Mouse (Mus musculus) neural tube, embryonic 14.5 days (tissue): ENCODE measurements around the gene Styk1. TPM values are rescaled to one million over a fixed set of nuclear protein-coding genes. Genes with fewer than 3 reads are reported as not detected.

ENCODE experiments used
- ATAC-seq: fragments of 200-750 bp; cut with Nextera tagmentation; 2 replicates; pipeline ENCODE4 v1.8.0; 2017; ENCODE audit warnings: low read depth, mild to moderate bottlenecking, moderate TSS enrichment, moderate library complexity
- H3K27ac ChIP-seq: fragments of 300-500 bp; sonication (generic); 2 replicates; pipeline ENCODE4 v1.5.1; 2014; ENCODE audit warnings: low read depth, mild to moderate bottlenecking, control low read depth, low read length, moderate library complexity, mixed read lengths
- H3K27me3 ChIP-seq: fragments of 300-500 bp; sonication (generic); 2 replicates; pipeline ENCODE4 v1.6.1; 2014; ENCODE audit warnings: low read length; ENCODE audit not compliant: control insufficient read depth, insufficient read depth
- H3K36me3 ChIP-seq: fragments of 300-500 bp; sonication (generic); 2 replicates; pipeline ENCODE4 v1.6.1; 2014; ENCODE audit warnings: low read length, mixed read lengths; ENCODE audit not compliant: control insufficient read depth, insufficient read depth
- H3K4me1 ChIP-seq: fragments of 300-500 bp; sonication (generic); 2 replicates; pipeline ENCODE4 v1.6.1; 2014; ENCODE audit warnings: low read length; ENCODE audit not compliant: control insufficient read depth, insufficient read depth
- H3K4me2 ChIP-seq: fragments of 300-500 bp; sonication (generic); 2 replicates; pipeline ENCODE4 v1.6.1; 2014; ENCODE audit warnings: mild to moderate bottlenecking, low read depth, low read length, control low read depth
- H3K4me3 ChIP-seq: fragments of 300-500 bp; sonication (generic); 2 replicates; pipeline ENCODE4 v1.5.1; 2014; ENCODE audit warnings: low read depth, low read length, control low read depth, mixed read lengths
- H3K9ac ChIP-seq: fragments of 300-500 bp; sonication (generic); replicated peaks from 2 replicates; pipeline ENCODE4 v1.6.1; 2014; ENCODE audit warnings: low read depth, mild to moderate bottlenecking, control low read depth, low read length, mixed read lengths
- H3K9me3 ChIP-seq: fragments of 300-500 bp; sonication (generic); 2 replicates; pipeline ENCODE4 v1.6.1; 2016; ENCODE audit warnings: low read length; ENCODE audit not compliant: control insufficient read depth
- WGBS: fragments of 180-500 bp; shearing (Covaris S2); extraction: QIAGEN DNeasy Blood & Tissue Kit; methylation state at CpG from one replicate; pipeline ENCODE4 v1.1.7; 2014; 5-methylcytosine and 5-hydroxymethylcytosine counted together
- polyA plus RNA-seq: library from polyadenylated mRNA; unstranded; fragments of >200 nt; fragmentation: Nextera tagmentation; extraction: Ambion mirVana; gene quantifications from 2 replicates; pipeline ENCODE4 v1.2.1, GENCODE M21; 2014

Styk1 gene
- polyA plus RNA-seq, 1 experiment from 2014 or later = 2.2 TPM

- H3K4me2 ChIP-seq = no peak overlapping the region
- no peaks in the 10 kb centered on the region for H3K9me3 ChIP-seq
- no peak overlapping the region for H3K27ac ChIP-seq
- H3K36me3 ChIP-seq = no peaks in the 10 kb centered on the region
- WGBS = 92% methylated on average over 4 of the region's 4 CpGs
- no peaks in the 10 kb centered on the region for H3K4me1 ChIP-seq
- no peak for ATAC-seq
- no peak overlapping the region for H3K4me3 ChIP-seq
- H3K27me3 ChIP-seq = no peaks in the 10 kb centered on the region
- no peak overlapping the region for H3K9ac ChIP-seq
Measured at GRCm38 (mm10) chr6:131276659-131277058, 76.7 kb downstream of the Styk1 start.

GRCm38 (mm10) chr6:131272311-131272710 lies 81.1 kb downstream of the Styk1 start:
- no peaks in the 10 kb centered on the region for H3K9me3 ChIP-seq
- H3K27ac ChIP-seq = no peak overlapping the region
- no peak overlapping the region for H3K4me3 ChIP-seq
- H3K36me3 ChIP-seq = no peaks in the 10 kb centered on the region
- H3K4me1 ChIP-seq = no peaks in the 10 kb centered on the region
- no peak overlapping the region for H3K4me2 ChIP-seq
- no peaks in the 10 kb centered on the region for H3K27me3 ChIP-seq
- 95% methylated on average over 1 of the region's 1 CpGs for WGBS
- no peak for ATAC-seq
- no peak overlapping the region for H3K9ac ChIP-seq

GRCm38 (mm10) chr6:131270312-131270711 lies 83.1 kb downstream of the Styk1 start:
- Histone ChIP-seq H3K4me1 (no peaks in the 10 kb centered on the region), H3K4me3 (no peak overlapping the region), H3K9ac (no peak overlapping the region), H3K4me2 (no peak overlapping the region), H3K36me3 (no peaks in the 10 kb centered on the region), H3K27ac (no peak overlapping the region), H3K9me3 (no peaks in the 10 kb centered on the region), H3K27me3 (no peaks in the 10 kb centered on the region)
- ATAC-seq = no peak
- 58% methylated on average over 1 of the region's 1 CpGs for WGBS

GRCm38 (mm10) chr6:131269599-131269998 lies 83.8 kb downstream of the Styk1 start:
- no peaks in the 10 kb centered on the region for H3K36me3 ChIP-seq
- H3K9ac ChIP-seq = no peak overlapping the region
- 96% methylated on average over 2 of the region's 2 CpGs for WGBS
- no peak overlapping the region for H3K4me3 ChIP-seq
- H3K4me1 ChIP-seq = no peaks in the 10 kb centered on the region
- H3K9me3 ChIP-seq = no peaks in the 10 kb centered on the region
- no peak overlapping the region for H3K27ac ChIP-seq
- H3K27me3 ChIP-seq = no peaks in the 10 kb centered on the region
- no peak for ATAC-seq
- no peak overlapping the region for H3K4me2 ChIP-seq

- Histone ChIP-seq H3K4me1 (no peaks in the 10 kb centered on the region), H3K4me3 (no peak overlapping the region), H3K9ac (no peak overlapping the region), H3K27ac (no peak overlapping the region), H3K36me3 (no peaks in the 10 kb centered on the region), H3K4me2 (no peak overlapping the region), H3K9me3 (no peaks in the 10 kb centered on the region), H3K27me3 (no peaks in the 10 kb centered on the region)
- ATAC-seq = no peak
- WGBS = 87% methylated on average over 5 of the region's 5 CpGs
Measured at GRCm38 (mm10) chr6:131264175-131264574, 89.2 kb downstream of the Styk1 start.

- H3K4me3 ChIP-seq = no peak overlapping the region
- WGBS = 72% methylated on average over 3 of the region's 3 CpGs
- no peaks in the 10 kb centered on the region for H3K27me3 ChIP-seq
- H3K9me3 ChIP-seq = no peaks in the 10 kb centered on the region
- no peak overlapping the region for H3K27ac ChIP-seq
- H3K36me3 ChIP-seq = no peaks in the 10 kb centered on the region
- H3K9ac ChIP-seq = no peak overlapping the region
- H3K4me2 ChIP-seq = no peak overlapping the region
- ATAC-seq = no peak
- no peaks in the 10 kb centered on the region for H3K4me1 ChIP-seq
Measured at GRCm38 (mm10) chr6:131262778-131263177, 90.6 kb downstream of the Styk1 start.

- no peak for ATAC-seq
- no peaks in the 10 kb centered on the region for H3K9me3 ChIP-seq
- no peaks in the 10 kb centered on the region for H3K4me1 ChIP-seq
- H3K27ac ChIP-seq = no peak overlapping the region
- WGBS = 84% methylated on average over 3 of the region's 3 CpGs
- no peaks in the 10 kb centered on the region for H3K27me3 ChIP-seq
- no peak overlapping the region for H3K9ac ChIP-seq
- no peak overlapping the region for H3K4me2 ChIP-seq
- H3K4me3 ChIP-seq = no peak overlapping the region
- no peaks in the 10 kb centered on the region for H3K36me3 ChIP-seq
Measured at GRCm38 (mm10) chr6:131262009-131262408, 91.4 kb downstream of the Styk1 start.

Other genes with a start within 250 kb of the Styk1 start
- 0.11 TPM in 1 of 2 replicates, not detected in the other for gene Klra2, start 106.2 kb downstream of the Styk1 start, polyA plus RNA-seq
- gene Magohb, start 60.4 kb downstream of the Styk1 start, polyA plus RNA-seq = 40.9 and 42.0 TPM in 2 replicates
- gene Ybx3, start 34.9 kb upstream of the Styk1 start, polyA plus RNA-seq = 26.0 and 27.1 TPM in 2 replicates
- gene 5430401F13Rik, start 132.8 kb upstream of the Styk1 start, polyA plus RNA-seq = not detected in 2 replicates
- gene Gm6619, start 132.8 kb upstream of the Styk1 start, polyA plus RNA-seq = not detected in 2 replicates